Mouse (Mus musculus) ovary, postnatal 36 days (tissue): ENCODE results near the gene Prkd3.

ENCODE experiments used
- DNase-seq: peaks from one replicate; pipeline ENCODE4 v3.0.0; 2022; ENCODE audit warnings: low spot score, mixed read lengths

Prkd3 gene

DNA sequence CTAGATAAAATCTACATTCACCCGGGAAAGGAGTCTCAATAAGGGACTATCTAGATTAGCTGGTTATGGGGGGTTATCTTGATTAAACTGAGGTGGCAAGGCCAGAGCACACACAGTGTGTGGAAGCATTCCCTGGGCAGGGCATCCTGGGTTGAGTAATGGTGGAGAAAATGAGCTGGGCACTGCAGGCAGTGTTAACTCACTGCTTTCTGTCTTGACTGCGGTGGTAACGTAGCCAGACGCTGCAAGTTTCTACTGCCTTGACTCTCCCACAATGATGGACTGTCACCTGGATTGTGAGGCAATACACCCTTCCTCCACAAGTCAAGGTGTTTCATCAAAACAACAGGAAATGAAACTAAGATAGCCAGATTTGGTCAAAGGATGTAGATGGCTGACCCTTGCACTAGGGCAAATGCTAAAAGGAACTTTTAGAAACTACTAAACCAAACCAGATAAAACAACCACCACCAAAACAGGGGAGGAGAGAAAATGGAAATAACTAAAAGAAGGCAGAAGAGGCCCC is 20.8 kb downstream of the Prkd3 start:
- DNase-seq, result no peak

GRCm38 (mm10) chr17:78999189-78999588 is 21.4 kb downstream of the Prkd3 start:
- no peak for DNase-seq

DNA sequence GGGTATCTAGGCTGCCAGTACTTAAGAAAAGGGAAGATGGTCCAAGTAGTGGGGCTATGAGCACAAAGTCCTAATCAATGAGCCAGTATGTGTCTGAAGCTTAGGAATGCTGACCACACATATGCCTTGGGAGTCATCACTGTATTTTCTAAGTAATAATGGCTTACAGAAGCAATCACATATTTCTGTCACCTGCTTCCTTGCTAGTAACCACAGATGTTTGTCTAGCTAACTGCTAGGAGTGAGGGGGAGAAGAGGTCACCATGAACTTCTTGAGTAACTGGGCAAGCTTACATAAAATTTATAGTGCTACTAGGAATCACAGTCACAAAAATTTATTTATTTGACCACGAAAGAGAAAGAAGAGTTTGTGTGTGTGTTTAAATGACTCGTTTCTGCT is 22.5 kb downstream of the Prkd3 start:
- DNase-seq, result no peak

DNA sequence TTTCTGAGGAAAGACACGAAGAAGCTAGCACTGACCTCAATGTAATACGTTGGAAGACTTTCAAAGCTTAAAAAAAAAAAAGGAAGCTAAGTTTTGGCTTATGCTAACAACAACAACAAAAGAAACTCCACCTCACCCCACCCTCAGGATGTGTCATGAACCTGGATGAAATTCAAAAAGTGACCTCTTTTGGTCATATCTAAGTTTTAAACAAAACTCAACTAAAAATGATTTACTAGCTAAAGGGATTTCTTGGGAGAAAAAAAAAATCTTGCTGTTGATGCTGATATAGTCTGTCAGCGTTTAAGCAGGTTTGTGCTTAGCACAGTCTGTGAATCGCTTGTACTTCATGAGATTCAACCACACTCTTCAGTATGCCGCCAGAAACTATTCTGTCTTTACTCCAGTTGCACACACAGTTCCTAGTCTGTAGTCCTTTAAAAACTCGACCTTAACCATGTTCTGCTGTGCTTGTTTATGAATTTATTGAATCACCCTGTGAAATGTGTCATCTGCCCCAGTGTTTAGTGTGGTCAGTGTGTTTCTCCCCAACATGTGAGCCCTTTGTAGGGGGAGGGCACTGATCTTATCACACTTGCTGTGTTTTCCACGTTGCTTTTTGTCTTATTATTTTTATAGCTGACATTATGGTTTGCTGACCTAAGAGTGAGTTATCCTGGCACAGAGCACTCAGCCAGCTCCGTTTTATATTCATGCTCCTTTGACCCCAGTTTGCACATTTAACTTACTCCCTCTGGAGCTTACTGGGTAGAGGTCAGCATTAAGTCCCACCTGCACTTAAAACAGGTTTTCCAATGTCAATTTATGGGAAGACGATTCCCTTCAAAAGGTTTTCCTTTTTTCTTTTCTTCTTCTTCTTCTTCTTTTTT is 25.4 kb downstream of the Prkd3 start:
- DNase-seq, result no peak

DNA sequence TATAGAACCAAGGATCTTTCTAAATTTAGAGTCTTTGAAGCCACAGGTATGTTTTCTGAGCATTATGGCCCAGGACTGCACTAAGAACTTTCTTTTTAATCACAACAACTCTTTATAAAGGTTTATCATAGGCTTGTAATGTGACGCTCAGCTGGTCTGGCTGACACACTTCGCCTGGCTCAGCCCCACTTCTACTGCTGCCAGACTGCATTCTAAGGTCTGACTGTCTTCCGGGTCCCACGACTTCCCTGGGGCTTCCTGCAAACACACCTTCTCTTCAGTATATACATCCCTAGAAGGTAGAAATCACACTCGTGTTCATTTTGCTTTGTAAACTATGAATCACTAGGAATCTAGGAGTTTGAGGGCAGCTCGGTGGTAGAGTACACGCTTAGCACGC is 26.2 kb downstream of the Prkd3 start:
- DNase-seq, result no peak

GRCm38 (mm10) chr17:78993670-78994069 is 26.9 kb downstream of the Prkd3 start:
- no peak for DNase-seq

DNA sequence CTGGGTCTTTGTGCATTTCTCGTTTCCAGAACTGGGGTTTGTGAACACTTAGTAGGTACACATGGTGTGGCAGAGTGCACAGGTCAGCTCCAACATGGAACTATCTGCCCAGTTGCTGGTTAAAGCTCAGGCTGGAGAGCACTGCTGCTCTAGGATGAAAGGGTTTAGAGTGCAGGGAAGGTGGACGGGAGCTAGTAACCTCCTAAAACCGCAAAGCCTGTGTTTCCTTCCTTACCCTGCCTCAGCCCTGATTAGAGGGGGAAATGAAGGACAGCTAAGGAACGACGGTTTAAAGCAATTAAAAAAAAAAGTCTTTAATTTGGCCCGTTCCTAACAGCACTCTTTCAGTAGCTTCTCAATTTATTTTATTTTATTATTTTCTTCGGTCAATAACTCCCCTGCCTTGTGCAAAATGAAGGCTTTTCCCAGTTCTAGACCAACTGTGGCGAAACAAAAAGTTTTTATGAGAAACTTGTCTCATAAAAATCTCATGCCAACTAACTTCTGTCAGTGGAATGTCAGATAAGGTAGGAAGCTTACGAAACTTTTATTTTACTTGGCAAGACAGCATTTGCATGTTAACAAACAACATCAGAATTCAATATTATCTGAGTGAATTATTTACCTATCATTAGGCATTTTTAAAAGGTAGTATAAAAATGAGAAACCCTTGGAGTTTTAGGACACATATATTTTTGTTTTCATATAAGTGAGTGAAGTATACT is 28.2 kb downstream of the Prkd3 start:
- DNase-seq, result no peak

DNA sequence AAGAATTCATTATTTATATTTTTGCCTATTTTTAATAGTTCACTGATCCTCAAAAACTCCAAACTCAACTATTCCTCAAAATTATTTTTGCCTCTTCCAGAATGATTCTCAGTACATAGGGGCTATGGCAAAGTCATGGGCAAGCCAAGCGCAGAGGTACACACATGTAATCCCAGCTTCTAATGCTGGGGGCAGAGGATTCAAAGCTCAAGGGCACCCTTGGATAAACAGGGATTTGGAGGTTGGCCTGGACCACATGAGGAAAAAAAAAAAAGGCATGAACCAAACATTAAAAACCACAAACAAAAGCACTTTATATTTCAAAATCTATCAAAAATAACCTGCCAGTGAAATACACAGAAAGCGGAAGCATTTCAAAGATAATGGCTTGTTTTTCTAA is 29.1 kb downstream of the Prkd3 start:
- no peak for DNase-seq

DNA sequence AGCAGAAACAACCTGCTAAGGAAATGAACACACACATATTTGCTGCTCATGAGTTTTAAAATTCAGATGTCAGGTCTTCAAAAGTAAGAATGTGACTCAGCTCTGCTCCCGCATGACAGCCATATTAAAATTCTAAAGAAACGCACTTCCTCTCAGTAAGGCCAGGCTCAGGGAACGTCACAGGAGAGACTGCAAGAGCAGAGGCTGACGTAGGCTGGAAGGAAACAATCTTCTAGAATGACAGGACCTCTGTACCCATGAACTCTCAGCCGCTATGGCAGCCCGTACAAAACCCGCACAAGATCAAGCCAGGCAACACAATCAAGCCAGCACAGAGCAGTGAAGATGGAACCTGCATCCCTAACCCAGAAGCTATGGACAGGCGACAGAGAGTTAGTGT is 31.6 kb downstream of the Prkd3 start:
- DNase-seq, result no peak

DNA sequence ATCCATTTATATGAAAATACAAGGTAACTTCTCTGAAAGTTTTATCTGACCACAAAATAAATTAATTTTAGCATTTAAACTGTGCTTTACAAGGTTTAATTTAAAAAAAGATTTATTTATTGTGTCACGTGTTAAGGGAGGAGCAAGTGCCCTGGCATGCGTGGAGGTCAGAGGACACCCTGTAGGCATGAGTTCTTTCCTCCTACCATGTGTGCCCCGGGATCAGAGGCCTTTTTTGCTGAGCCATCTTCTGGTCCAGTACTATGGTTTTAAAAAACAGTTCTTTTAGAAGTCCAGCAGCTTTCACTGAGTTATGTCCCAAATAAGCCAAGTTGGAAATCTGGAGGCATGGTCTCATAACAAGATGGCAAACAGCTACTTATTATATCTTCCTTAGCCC is 36.9 kb downstream of the Prkd3 start:
- no peak for DNase-seq

DNA sequence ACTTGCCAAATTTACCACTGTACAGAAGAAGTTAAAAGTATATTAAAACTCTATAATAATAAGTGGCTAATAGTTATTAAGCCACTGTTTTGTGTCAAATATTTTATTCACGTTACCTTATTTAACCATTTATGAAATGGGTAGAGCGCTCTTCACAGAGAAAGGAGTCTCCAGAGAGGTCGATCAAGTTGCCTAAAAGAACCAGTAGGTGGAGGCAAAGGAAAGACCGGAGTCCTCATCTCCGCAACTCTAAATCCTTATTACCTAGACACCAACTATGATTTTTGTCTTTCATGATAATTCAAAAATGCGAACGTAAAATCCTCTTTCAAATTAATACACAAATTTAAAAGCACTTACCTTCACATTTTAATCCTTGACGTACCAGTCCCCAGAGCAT is 37.5 kb downstream of the Prkd3 start:
- no peak for DNase-seq

- no peak for DNase-seq
These were observed 52.1 kb downstream of the Prkd3 start for GRCm38 (mm10) chr17:78968500-78968899.

GRCm38 (mm10) chr17:78966092-78966883 is 54.3 kb downstream of the Prkd3 start:
- no peak for DNase-seq

- DNase-seq, result no peak
These were observed 56.2 kb downstream of the Prkd3 start for GRCm38 (mm10) chr17:78964387-78964786.

- DNase-seq, result no peak
These were observed 61.1 kb downstream of the Prkd3 start for GRCm38 (mm10) chr17:78959473-78959872.

DNA sequence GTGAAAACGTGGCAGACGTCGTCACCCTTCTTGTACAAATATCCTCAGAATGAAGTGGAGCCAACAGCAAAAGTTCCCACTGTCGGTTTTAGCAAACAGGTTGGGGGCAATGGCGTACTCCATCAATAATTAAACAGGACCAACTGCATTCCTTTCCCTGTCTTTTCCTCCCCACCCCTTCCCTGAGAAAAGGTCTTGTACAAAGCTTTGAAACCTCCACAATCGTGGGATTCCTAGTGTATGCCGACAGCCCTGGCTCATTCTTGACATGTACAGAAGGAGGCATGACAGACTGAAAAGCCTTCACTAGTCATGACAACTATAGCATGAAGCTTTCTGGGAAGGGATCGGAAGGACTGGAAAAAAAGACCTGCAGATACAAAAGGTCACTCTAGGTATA is 67.4 kb downstream of the Prkd3 start:
- no peak for DNase-seq

- no peak for DNase-seq
These were observed 68.5 kb downstream of the Prkd3 start for GRCm38 (mm10) chr17:78952070-78952469.

GRCm38 (mm10) chr17:78951225-78951624 is 69.4 kb downstream of the Prkd3 start:
- no peak for DNase-seq

DNA sequence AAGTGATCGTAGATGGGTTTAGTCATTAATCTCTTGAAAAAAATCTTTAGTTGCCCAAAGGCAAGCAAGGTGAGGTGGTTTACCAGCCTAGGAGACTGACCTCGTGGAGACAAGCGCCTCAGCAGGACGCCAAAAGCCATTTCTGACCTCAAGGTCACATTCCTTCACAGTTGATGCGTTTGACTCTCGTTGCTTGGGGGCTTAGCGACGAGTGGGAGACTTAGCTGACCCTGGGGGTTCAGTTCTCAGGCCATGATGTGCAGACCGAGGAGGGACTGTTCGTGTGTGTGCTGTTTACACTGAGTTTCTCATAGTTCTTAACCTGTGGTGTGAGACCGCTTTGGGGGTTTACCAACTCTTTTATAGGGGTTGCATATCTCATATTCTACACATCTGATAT is 78.0 kb downstream of the Prkd3 start:
- DNase-seq, result no peak

DNA sequence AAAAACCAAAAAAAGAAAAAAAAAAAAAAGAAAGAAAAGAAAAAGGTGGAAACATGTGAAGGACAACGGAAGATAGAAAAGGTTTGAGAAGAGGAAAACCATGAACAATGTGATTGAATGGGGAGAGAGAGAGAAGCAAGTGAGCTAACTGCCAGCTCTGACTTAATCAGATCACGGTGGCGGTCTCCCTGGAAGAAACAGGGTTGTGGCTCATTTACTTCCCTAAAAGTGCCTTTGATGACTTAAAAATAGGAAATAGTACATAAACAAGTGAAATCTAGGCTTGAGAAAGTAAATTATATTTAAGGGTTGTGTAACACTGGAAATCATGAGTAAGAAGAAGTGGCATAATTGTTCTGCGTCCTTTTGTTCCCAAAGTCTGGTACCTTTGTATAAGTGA is 81.7 kb downstream of the Prkd3 start:
- no peak for DNase-seq

GRCm38 (mm10) chr17:78937229-78937853 is 83.3 kb downstream of the Prkd3 start:
- DNase-seq, result no peak
